Mouse (Mus musculus) urinary bladder, postnatal 36 days (tissue): ENCODE results near the gene Gstm2.
"Not testable (repeated sequence)": the region's sequence is repeated elsewhere in the genome, so short reads cannot be mapped to it uniquely, and the experiment has no call there.

Experiments used
- DNase-seq, 2 experiments: peaks; one replicate each; pipeline ENCODE4 v3.0.0; 2022; ENCODE audit warnings: low spot score in 2 of 2, mixed read lengths in 1 of 2

The Gstm2 gene

DNA sequence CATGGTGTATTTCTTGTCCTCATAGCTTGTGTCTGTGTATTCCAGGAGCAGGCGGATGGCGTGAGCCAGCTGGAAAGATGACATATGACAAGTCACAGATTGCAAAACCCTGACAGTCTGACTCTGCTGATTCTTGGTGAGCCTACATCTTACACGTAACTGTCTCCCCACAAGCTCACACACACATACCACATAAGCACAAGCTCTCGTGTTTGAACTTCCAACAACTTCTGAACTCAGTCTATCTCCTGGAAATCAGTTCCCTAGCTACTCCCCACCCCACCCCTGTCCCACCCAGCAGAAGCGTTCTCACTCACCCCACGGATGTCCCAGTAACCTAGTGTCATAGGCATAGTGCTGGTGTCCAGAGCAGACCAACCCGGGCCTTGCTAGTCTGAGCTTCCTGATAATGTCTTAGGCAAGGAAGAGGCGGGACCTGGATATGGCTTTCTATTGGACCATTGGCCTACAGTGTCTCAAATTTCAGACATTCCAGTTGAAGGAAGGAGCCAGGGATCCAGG is at the start of gene Gstm2:
TSS of gene Gstm2 (minus strand) at position 413 of the 522 bp plus-strand sequence.
- peak; percentile 38 to 63 for DNase-seq

GRCm38 (mm10) chr3:108033156-108033555 is 46.9 kb upstream of the Gstm2 start:
- no peak for DNase-seq

DNA sequence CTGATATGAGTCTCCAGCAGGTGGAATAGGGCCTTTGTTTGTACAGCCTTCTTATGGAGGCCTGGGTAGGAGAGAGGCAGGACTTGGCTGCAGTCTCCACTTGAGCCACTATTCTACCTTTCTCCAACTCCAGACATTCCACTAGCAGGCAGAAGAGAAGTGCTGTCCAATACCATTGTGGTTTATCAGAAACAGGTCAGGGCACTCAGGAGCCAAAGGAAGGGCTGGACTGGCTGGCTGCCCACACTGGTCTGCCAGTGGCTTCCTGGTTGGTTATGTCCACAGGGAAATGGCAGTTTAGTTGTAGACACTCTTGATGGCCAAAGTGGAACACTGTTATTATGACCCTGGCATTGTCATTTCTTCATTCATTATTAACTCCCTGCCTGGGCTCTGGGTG is 45.9 kb upstream of the Gstm2 start:
- DNase-seq, result no peak

DNA sequence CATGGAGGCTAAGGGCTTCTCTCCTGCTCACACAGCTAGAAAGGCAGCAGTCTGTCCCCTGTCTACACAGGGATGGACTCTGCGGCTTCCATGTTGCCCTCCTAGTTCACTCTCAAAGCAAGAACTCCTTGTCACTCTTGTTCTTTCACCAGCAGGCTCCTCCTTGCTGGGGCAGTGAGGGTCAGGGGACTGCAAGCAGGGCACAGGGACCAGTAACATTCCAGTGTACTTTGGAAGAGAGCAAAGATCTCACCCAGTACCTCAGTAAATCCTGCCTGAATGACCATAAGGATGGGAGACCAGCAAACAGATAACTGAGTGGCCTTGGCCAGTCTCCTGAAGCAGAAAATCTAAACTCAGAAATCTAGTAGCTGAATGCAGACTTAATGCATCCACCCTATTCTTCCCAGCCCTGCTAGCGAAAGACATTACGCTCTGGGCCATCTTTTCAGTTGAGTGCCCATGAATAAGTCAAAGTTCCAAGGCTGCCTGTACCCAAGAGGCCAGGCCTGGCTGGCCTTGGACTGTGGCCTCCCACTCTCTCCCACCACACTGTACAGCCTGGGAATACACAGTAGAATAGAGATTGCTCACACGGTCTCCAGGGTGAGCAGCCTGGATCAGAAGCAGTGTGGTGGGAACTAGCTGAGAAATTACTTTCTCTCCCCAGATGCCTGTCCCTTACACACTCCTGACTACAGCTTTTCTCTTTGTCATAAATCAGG is 42.5 kb upstream of the Gstm2 start:
- no peak for DNase-seq

GRCm38 (mm10) chr3:108026597-108026996 is 40.3 kb upstream of the Gstm2 start:
- DNase-seq, result no peak

DNA sequence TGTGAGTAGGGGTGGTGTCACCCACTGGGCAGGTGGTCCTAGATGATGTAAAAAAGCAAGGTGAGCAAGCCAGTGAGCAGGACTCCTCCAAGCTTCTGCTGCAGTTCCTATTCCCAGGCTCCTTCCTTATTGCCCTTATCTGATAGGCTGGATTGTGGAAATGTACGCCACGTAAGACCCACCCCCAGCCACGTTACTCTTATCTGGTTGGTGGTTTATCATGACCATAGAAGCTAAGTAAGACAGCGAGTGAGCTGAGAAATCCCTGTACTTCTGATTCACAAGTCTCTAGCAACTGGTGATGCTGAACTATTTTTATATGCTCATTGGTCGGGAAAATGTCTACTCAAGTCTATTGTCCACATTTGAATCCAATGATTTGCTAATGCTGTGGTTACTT is 39.8 kb upstream of the Gstm2 start:
- no peak for DNase-seq

GRCm38 (mm10) chr3:108025318-108025717 is 39.1 kb upstream of the Gstm2 start:
- peak in 1 of 2 experiments; percentile 70 for DNase-seq

- DNase-seq, result peak in 1 of 2 experiments; percentile 84
Measured at GRCm38 (mm10) chr3:108022650-108023049, 36.4 kb upstream of the Gstm2 start.

- not testable (repeated sequence) for DNase-seq
Measured at GRCm38 (mm10) chr3:108020351-108021022, 34.2 kb upstream of the Gstm2 start.

DNA sequence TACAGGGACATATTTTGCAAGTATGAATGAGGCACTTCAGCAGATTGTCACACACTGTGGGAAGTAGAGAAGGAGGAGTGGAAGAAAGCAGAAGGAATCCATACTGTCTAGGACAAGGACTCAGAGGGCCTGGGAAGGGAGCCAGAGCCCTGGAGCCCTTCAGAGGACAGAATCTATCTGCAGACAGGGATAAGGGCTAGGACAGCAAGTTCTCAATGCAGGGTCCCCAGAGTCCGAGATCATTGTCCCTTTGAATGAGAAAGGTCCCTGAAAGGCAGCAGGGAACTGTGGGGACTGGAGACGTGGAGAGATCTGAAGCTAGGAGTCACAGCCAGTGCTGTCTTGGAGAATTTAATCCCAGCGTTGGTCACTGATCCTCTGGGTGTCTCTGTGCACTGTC is 33.0 kb upstream of the Gstm2 start:
- DNase-seq, result not testable (repeated sequence)

GRCm38 (mm10) chr3:108018190-108018820 is 32.1 kb upstream of the Gstm2 start:
- DNase-seq, result no peak

DNA sequence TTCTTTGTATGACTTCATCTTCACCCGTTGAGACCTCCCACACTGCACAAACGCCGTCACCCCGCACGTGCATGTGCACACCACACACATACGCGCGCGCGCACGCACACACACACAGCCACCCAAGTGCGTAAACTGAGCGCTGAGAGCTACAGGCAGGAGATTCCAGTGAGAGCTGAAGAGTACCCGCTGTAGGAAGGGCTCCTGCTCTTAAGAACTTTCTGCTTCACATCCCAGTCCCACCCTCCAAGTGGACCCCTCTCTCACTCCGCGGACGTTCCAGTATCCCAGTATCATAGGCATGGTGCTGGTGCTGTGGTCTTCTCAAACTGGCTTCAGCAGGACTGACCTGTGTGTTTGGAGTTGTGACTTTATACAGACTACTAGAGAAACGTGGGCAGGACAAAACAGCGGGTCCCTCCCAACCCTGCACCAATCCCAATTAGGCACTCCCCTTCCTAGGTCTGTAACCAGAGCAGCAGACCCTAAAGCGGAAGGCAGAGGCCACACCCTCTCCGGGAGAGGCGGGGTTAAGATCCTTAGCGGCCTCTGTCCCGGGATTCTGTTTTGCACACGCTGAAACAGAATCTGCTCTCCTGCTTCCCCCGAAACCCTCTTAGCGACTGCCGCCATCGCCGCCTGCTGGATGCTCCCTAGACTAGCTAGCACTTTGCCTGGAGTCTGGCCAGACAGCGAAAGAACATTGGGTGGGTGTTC is 31.4 kb upstream of the Gstm2 start, which contains the start of gene Gstm1:
TSS of gene Gstm1 (minus strand) at position 501 of the 717 bp plus-strand sequence.
- DNase-seq, result peak; percentile 95 to 98

DNA sequence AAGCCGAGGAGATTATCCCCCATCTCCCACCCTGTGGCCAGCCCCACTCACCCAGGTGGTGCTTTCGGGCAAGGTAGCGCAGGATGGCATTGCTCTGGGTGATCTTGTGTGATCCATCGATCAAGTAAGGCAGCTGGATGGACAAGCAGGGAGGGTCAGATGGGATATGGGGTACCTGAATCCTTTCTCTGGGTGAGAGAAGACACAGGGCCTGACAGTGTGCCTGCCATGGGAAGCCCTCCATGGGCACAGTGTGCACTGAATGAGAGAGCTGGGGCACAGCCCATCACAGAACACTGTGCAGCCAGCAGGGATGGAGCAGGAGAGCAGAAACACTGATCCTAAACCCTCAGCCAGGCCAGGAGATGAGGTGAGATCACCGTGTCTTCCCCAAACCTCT is 30.2 kb upstream of the Gstm2 start:
- not testable (repeated sequence) for DNase-seq

GRCm38 (mm10) chr3:108014974-108015346 is 28.7 kb upstream of the Gstm2 start:
- DNase-seq, result no peak

DNA sequence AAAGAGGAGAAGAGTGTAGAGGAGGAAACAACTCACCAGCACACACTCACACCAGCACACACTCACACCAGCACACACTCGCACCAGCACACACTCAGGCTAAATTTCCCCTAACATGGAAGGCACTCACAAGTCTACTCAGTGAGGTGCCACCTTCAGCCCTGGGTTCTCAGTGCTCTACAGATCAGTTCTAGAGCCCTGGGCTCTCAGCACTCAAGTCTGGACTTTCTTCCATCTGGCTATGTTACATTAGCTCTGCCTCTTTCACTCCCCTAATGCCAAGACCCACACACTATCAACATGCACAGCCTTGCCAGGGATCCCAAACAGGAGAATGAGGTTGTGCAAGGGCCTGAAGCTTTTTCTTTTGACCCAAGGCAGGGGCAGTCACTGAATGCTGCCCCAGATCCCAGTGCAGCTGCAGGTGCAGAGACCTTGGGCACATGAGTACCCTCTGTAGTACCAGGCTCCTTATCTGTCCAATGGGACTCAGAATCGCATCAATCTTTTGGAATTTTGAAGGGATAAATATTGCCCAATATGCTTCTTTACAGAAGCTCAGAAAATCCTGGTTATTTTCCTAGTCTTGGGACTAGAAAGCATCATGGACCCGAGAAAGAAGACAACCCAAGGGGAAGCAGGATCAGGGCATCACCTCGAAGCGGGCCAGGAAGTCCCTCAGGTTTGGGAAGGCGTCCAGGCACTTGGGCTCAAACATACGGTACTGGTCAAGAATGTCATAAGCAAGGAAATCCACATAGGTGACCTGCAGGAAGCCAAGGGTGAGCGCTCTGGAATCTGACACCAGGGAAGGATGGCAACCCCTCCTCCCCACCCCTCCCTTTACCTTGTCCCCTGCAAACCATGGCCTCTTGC is 28.1 kb upstream of the Gstm2 start:
- DNase-seq, result no peak

DNA sequence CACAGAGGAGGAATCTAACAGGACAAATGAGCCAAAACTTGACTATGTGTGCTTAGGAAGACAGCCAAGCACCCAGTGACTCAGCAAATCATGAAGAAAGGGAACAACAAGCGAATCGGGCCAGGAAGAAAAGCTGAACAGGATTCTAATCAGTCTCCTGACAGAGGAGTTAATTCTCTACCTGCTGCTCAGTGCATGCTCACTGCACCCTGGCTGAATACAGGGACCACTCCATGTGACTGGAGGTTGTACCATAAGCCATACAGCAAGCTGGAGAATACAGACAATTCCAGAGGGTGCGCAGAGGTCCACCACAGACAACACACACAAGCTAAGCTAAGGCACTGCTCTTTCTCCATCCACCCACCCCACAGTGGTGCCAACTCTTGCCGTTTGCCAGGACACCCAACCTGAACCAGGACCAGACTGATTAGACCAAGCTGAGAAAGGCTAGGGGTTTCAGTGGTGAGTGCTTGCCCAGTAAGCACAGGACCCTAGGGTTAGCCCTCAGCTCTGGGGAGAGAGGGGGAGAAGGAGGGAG is 27.1 kb upstream of the Gstm2 start:
- peak; percentile 72 to 80 for DNase-seq

GRCm38 (mm10) chr3:108011558-108011957 is 25.3 kb upstream of the Gstm2 start:
- DNase-seq, result no peak

DNA sequence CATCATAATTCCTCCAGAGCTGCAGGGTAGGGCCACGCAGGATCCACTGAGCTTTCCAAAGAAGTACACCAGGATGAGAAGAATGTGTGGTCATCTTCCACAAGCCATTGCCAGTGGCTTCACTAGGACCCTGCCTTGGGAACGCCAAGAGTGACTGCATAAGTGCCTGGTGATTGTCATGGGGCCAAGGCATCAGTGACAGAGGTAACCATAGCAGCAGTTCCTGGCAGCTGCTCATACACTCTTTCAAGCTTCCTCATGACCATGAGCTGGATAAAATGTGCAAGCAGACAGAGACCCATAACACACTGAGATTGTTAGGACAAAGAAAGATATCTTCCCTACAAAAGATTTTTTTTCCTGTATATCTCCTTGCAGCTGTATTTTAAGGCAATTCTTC is 24.0 kb upstream of the Gstm2 start:
- no peak for DNase-seq

DNA sequence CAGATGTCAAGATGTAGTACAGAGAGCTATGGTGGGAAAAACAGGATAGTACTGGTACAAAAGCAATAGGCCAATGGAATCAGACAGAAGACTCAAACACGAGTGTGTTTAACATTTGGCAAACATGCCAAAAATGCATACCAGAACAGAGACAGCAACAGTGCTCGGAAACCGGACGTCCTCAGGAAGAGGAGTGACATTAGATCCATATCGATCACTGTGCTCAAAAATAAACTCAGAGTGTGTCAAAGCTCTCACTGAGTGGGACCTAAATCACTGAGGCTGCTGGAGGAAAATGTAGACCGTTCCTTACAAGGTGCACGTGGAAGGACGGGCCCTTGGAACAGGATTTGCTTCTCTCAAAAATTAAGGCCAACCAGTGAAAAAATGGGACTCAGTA is 15.8 kb upstream of the Gstm2 start:
- no peak for DNase-seq

- no peak for DNase-seq
Measured at GRCm38 (mm10) chr3:107999491-107999890, 13.2 kb upstream of the Gstm2 start.

GRCm38 (mm10) chr3:107998591-107998990 is 12.3 kb upstream of the Gstm2 start:
- no peak for DNase-seq
